Mouse (Mus musculus) limb, embryonic 11.5 days (tissue): ENCODE results near the gene Brwd1. TPM values are rescaled to one million over a fixed set of nuclear protein-coding genes. Genes with fewer than 3 reads are reported as not detected.

Source experiments
- ATAC-seq: fragments of 200-750 bp; cut with Nextera tagmentation; 2 replicates; pipeline ENCODE4 v1.8.0; 2017; ENCODE audit warnings: low read depth; ENCODE audit not compliant: insufficient number of reproducible peaks, low FRiP score, low TSS enrichment
- DNase-seq: peaks from one replicate; pipeline ENCODE4 v3.0.0-alpha.2; 2015; ENCODE audit warnings: low spot score
- H3K27ac ChIP-seq: fragments of 300-500 bp; sonication (generic); replicated peaks from 2 replicates; pipeline ENCODE4 v1.5.1; 2014; ENCODE audit warnings: low read depth, mild to moderate bottlenecking, low read length
- H3K27me3 ChIP-seq: fragments of 300-500 bp; sonication (generic); 2 replicates; pipeline ENCODE4 v1.6.1; 2014; ENCODE audit warnings: mild to moderate bottlenecking, low read length, mixed read lengths; ENCODE audit not compliant: control insufficient read depth, insufficient read depth
- H3K36me3 ChIP-seq: fragments of 300-500 bp; sonication (generic); 2 replicates; pipeline ENCODE4 v1.6.1; 2014; ENCODE audit warnings: mild to moderate bottlenecking, low read length, moderate library complexity, mixed read lengths; ENCODE audit not compliant: control insufficient read depth, insufficient read depth
- H3K4me1 ChIP-seq: fragments of 300-500 bp; sonication (generic); 2 replicates; pipeline ENCODE4 v1.6.1; 2014; ENCODE audit warnings: low read length, mixed read lengths; ENCODE audit not compliant: control insufficient read depth, insufficient read depth
- H3K4me2 ChIP-seq: fragments of 300-500 bp; sonication (generic); 2 replicates; pipeline ENCODE4 v1.6.1; 2014; ENCODE audit warnings: low read depth, mild to moderate bottlenecking, moderate library complexity; ENCODE audit not compliant: severe bottlenecking
- H3K4me3 ChIP-seq: fragments of 300-500 bp; sonication (generic); 2 replicates; pipeline ENCODE4 v1.5.1; 2014; ENCODE audit warnings: low read depth, low read length
- H3K9ac ChIP-seq: fragments of 300-500 bp; sonication (generic); 2 replicates; pipeline ENCODE4 v1.6.1; 2014; ENCODE audit warnings: mild to moderate bottlenecking, low read length
- H3K9me3 ChIP-seq: fragments of 300-500 bp; sonication (generic); 2 replicates; pipeline ENCODE4 v1.6.1; 2016; ENCODE audit warnings: low read length; ENCODE audit not compliant: control insufficient read depth
- WGBS: fragments of 180-500 bp; shearing (Covaris S2); extraction: QIAGEN DNeasy Blood & Tissue Kit; methylation state at CpG from one replicate; pipeline ENCODE4 v1.1.7; 2014; 5-methylcytosine and 5-hydroxymethylcytosine counted together
- polyA plus RNA-seq: library from polyadenylated mRNA; unstranded; fragments of >200 nt; fragmentation: Nextera tagmentation; extraction: Ambion mirVana; gene quantifications from 2 replicates; pipeline ENCODE4 v1.2.1, GENCODE M21; 2014

Gene Brwd1
- polyA plus RNA-seq = 153 and 157 TPM in 2 replicates

GRCm38 (mm10) chr16:96082301-96083178, at the start of gene Brwd1:
Brwd1 (minus strand) TSS chr16:96082526.
- H3K9me3 ChIP-seq = no peaks in the 10 kb centered on the region
- under 1% methylated on average over 71 of the region's 107 CpGs for WGBS
- H3K36me3 ChIP-seq = peaks cover 7% of the 10 kb centered on the region; the same call in 1 of the 2 replicates
- ATAC-seq (peak; percentile 85), DNase-seq (peak; percentile 91)
- H3K4me3 ChIP-seq = peak within 1 kb of the TSS; percentile 98
- peak within 1 kb of the TSS; percentile 88 for H3K27ac ChIP-seq
- peak within 1 kb of the TSS; percentile 68 for H3K4me2 ChIP-seq
- H3K27me3 ChIP-seq = no peaks in the 10 kb centered on the region
- peaks cover 5% of the 10 kb centered on the region; the same call in 1 of the 2 replicates for H3K4me1 ChIP-seq
- peak within 1 kb of the TSS; percentile 89 for H3K9ac ChIP-seq

- no peaks in the 10 kb centered on the region for H3K9me3 ChIP-seq
- peaks cover 9% of the 10 kb centered on the region for H3K4me1 ChIP-seq
- H3K4me3 ChIP-seq = peak overlapping the region; percentile 98
- peak overlapping the region; percentile 70 for H3K4me2 ChIP-seq
- WGBS = 4% methylated on average over 9 of the region's 9 CpGs
- DNase-seq = peak; percentile 46
- ATAC-seq = no peak
- H3K9ac ChIP-seq = peak overlapping the region; percentile 73
- H3K27ac ChIP-seq = peak overlapping the region; percentile 93
- H3K36me3 ChIP-seq = peaks cover 15% of the 10 kb centered on the region
- H3K27me3 ChIP-seq = no peaks in the 10 kb centered on the region
Observed at GRCm38 (mm10) chr16:96128466-96128865, 46.1 kb upstream of the Brwd1 start.

DNA sequence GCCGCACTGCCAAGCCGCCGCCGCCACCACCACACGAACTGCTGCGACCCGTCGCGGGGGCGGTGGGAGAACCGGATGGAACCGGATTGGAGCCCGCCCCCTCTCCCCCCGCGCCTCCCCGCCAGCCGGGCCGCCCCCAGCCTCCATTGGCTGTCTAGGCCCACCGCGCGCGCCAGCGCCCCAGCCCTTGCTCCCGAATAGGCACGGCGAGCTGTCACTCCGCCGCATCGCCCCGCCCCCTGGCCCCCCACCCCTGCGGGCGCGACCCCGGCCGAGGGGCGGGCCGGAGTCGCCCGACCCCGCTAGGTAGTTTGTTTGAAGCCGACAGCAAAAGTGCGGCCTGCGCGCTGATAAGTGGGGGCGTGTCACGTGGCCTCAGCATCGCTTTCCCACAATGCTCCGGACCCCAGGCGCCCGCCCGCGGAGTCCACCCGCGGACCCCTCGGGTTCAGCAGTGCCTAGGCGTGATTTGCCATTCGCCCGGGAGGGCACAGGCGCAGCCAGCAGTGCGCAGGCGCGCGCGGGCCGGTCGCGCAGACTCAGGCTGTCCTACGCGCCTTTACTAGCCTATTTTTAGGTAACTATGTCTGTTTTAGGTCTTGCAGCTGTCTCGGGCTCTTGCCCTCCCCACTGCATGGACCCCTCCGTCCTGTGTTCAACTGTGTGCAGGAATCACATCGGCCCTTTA, 45.5 kb upstream of the Brwd1 start, which contains the start of gene Hmgn1:
Gene Hmgn1 (minus strand): TSS at position 73 of the 688 bp plus-strand sequence.
- ATAC-seq = peak; percentile 97
- H3K27ac ChIP-seq = peak within 1 kb of the TSS; percentile 94
- WGBS = under 1% methylated on average over 66 of the region's 72 CpGs

DNA sequence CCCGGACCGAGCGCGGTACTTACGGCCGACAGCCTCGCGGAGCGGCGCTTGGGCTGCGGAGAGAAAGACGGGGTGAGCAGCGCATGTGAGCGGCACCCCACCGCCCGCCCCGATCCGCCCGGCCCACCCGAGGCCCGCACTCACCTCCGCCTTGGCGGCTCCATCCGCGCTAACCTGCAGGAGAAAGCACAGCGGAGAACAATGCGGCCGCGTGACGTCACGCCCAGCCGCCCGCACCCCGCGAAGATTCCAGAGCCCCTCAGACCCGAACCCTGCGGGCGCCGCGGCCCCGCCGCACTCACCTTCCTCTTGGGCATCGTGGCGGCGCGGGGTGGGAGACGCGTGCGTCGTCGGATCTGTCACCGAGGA, 44.9 kb upstream of the Brwd1 start:
- DNase-seq (no peak), ATAC-seq (peak; percentile 53)
- peak overlapping the region; percentile 72; the same call in 1 of the 2 replicates for H3K4me2 ChIP-seq
- peak overlapping the region; percentile 94 for H3K27ac ChIP-seq
- H3K36me3 ChIP-seq = peaks cover 20% of the 10 kb centered on the region
- H3K9me3 ChIP-seq = no peaks in the 10 kb centered on the region
- H3K9ac ChIP-seq = peak overlapping the region; percentile 99
- no peaks in the 10 kb centered on the region for H3K27me3 ChIP-seq
- H3K4me3 ChIP-seq = peak overlapping the region; percentile 98
- peaks cover 9% of the 10 kb centered on the region for H3K4me1 ChIP-seq
- 0% methylated on average over 47 of the region's 52 CpGs for WGBS

More for the DNA sequence above, 45.5 kb upstream of the Brwd1 start, which contains the start of gene Hmgn1:
- Histone ChIP-seq H3K4me3 (peak within 1 kb of the TSS; percentile 98), H3K9me3 (no peaks in the 10 kb centered on the region), H3K9ac (peak within 1 kb of the TSS; percentile 99), H3K4me2 (peak within 1 kb of the TSS; percentile 72), H3K4me1 (peaks cover 9% of the 10 kb centered on the region), H3K27me3 (no peaks in the 10 kb centered on the region), H3K36me3 (peaks cover 17% of the 10 kb centered on the region)
- peak; percentile 99 for DNase-seq

DNA sequence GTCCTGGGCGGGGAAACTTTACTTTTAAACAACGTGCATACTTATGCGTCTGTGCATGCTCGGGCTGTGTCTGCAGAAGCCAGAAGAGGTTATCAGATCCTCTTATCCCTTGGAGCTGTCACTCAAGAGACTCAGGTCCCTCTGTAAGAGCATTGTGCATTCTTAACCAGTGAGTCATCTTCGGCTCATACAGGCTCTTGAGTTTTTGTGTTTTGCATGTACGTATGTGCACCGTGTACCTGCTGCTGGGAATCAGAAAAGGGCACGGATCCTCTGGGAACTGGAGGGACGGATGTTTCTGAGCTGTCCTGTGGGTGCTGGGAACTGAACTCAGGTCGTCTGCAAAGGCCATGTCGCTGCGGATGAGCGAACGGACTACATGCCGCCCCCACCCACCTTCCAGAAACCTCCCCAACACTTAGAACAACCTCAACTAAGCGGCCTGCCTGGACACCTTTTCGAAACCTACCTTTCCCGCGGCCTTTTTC, 44.4 kb upstream of the Brwd1 start:
- Histone ChIP-seq H3K9ac (peak overlapping the region; percentile 99), H3K27me3 (no peaks in the 10 kb centered on the region), H3K9me3 (no peaks in the 10 kb centered on the region), H3K36me3 (peaks cover 20% of the 10 kb centered on the region), H3K4me3 (peak overlapping the region; percentile 98), H3K4me1 (peaks cover 9% of the 10 kb centered on the region), H3K27ac (peak overlapping the region; percentile 94), H3K4me2 (peak overlapping the region; percentile 72)
- DNase-seq (no peak), ATAC-seq (no peak)
- 8% methylated on average over 19 of the region's 19 CpGs for WGBS

GRCm38 (mm10) chr16:96120022-96120623, 37.8 kb upstream of the Brwd1 start:
- peaks cover 17% of the 10 kb centered on the region for H3K36me3 ChIP-seq
- H3K4me1 ChIP-seq = no peaks in the 10 kb centered on the region
- no peaks in the 10 kb centered on the region for H3K27me3 ChIP-seq
- DNase-seq (no peak), ATAC-seq (no peak)
- H3K9ac ChIP-seq = no peak overlapping the region
- no peak overlapping the region for H3K27ac ChIP-seq
- H3K4me2 ChIP-seq = no peak overlapping the region
- H3K4me3 ChIP-seq = no peak overlapping the region
- H3K9me3 ChIP-seq = no peaks in the 10 kb centered on the region
- 74% methylated on average over 4 of the region's 4 CpGs for WGBS

DNA sequence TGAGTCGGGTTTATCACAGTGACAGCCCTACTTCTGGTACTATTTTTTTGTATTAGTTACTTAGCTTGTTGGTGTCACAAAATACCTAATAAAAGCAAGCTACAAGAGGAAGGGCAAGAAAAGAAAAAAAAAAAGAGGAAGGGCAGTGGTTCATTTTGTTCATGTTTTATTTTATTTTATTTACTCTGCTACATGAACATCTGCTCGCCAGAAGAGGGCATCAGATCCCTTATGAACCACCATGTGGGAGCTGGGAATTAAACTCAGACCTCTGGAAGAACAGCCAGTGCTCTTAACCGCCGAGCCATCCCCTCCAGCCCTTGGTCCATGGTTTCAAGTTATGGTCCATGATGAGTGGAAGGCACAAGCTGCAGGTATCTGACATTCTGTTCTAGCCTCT, 32.4 kb upstream of the Brwd1 start:
- no peak overlapping the region for H3K4me2 ChIP-seq
- H3K27ac ChIP-seq = no peak overlapping the region
- H3K4me1 ChIP-seq = no peaks in the 10 kb centered on the region
- no peaks in the 10 kb centered on the region for H3K9me3 ChIP-seq
- DNase-seq = no peak
- H3K4me3 ChIP-seq = no peak overlapping the region
- ATAC-seq = no peak
- no peaks in the 10 kb centered on the region for H3K36me3 ChIP-seq
- no peak overlapping the region for H3K9ac ChIP-seq
- 58% methylated on average over 4 of the region's 4 CpGs for WGBS
- no peaks in the 10 kb centered on the region for H3K27me3 ChIP-seq

DNA sequence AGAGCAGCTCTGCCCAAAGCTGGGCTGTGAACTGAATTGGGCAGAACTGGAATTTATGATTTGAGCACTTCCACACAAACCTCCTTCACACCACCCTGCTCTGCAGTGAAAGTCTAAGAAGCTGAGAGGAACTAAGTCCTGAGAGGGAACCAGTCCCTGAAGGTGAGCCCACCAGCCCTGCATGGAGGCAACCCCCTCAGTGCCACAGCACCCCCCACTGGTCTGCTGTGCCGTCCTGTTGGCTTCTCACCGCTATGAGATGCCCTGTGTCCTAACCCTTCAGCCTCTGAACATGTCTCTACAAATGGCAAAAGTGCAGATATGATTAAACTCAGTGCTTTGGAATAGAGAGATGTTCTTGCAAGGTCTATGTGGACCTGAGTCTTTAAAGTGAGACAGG, 30.4 kb upstream of the Brwd1 start:
- H3K27ac ChIP-seq = no peak overlapping the region
- no peaks in the 10 kb centered on the region for H3K9me3 ChIP-seq
- H3K4me1 ChIP-seq = no peaks in the 10 kb centered on the region
- no peak for ATAC-seq
- H3K27me3 ChIP-seq = no peaks in the 10 kb centered on the region
- WGBS = 42% methylated on average over 2 of the region's 2 CpGs
- no peak for DNase-seq
- no peak overlapping the region for H3K9ac ChIP-seq
- H3K4me2 ChIP-seq = no peak overlapping the region
- H3K4me3 ChIP-seq = no peak overlapping the region
- no peaks in the 10 kb centered on the region for H3K36me3 ChIP-seq
